Mouse (Mus musculus) embryonic facial prominence, embryonic 10.5 days (tissue): ENCODE data around the gene Dab2ip. TPM values are rescaled to one million over a fixed set of nuclear protein-coding genes. Genes with fewer than 3 reads are reported as not detected.
A peak's percentile ranks its signal among the peaks of the same experiment; 100 is the strongest.

Experiments used
- DNase-seq: peaks from one replicate; pipeline ENCODE4 v3.0.0-alpha.2; 2017; ENCODE audit warnings: low spot score
- H3K27ac ChIP-seq: fragments of 300-500 bp; sonication (generic); replicated peaks from 2 replicates; pipeline ENCODE4 v1.5.1; 2016; ENCODE audit warnings: mild to moderate bottlenecking
- H3K27me3 ChIP-seq: fragments of 300-500 bp; sonication (generic); replicated peaks from 2 replicates; pipeline ENCODE4 v1.6.1; 2016; ENCODE audit warnings: low read depth, mild to moderate bottlenecking; ENCODE audit not compliant: poor library complexity, severe bottlenecking
- H3K36me3 ChIP-seq: fragments of 300-500 bp; sonication (generic); replicated peaks from 2 replicates; pipeline ENCODE4 v1.6.1; 2016; ENCODE audit warnings: mild to moderate bottlenecking, moderate library complexity
- H3K4me1 ChIP-seq: fragments of 300-500 bp; sonication (generic); 2 replicates; pipeline ENCODE4 v1.6.1; 2016
- H3K4me3 ChIP-seq: fragments of 300-500 bp; sonication (generic); 2 replicates; pipeline ENCODE4 v1.5.1; 2016; ENCODE audit warnings: mild to moderate bottlenecking, moderate library complexity
- H3K9me3 ChIP-seq: fragments of 300-500 bp; sonication (generic); 2 replicates; pipeline ENCODE4 v1.6.1; 2016; ENCODE audit warnings: mild to moderate bottlenecking
- WGBS: fragments of 180-500 bp; shearing (Covaris S2); methylation state at CpG from one replicate; pipeline ENCODE4 v1.1.7; 2016; 5-methylcytosine and 5-hydroxymethylcytosine counted together
- polyA plus RNA-seq: library from polyadenylated mRNA; unstranded; fragments of >200 nt; fragmentation: Nextera tagmentation; extraction: Ambion mirVana; gene quantifications from 2 replicates; pipeline ENCODE4 v1.2.1, GENCODE M21; 2016

The Dab2ip gene
- polyA plus RNA-seq: 34.7 and 35.4 TPM in 2 replicates

DNA sequence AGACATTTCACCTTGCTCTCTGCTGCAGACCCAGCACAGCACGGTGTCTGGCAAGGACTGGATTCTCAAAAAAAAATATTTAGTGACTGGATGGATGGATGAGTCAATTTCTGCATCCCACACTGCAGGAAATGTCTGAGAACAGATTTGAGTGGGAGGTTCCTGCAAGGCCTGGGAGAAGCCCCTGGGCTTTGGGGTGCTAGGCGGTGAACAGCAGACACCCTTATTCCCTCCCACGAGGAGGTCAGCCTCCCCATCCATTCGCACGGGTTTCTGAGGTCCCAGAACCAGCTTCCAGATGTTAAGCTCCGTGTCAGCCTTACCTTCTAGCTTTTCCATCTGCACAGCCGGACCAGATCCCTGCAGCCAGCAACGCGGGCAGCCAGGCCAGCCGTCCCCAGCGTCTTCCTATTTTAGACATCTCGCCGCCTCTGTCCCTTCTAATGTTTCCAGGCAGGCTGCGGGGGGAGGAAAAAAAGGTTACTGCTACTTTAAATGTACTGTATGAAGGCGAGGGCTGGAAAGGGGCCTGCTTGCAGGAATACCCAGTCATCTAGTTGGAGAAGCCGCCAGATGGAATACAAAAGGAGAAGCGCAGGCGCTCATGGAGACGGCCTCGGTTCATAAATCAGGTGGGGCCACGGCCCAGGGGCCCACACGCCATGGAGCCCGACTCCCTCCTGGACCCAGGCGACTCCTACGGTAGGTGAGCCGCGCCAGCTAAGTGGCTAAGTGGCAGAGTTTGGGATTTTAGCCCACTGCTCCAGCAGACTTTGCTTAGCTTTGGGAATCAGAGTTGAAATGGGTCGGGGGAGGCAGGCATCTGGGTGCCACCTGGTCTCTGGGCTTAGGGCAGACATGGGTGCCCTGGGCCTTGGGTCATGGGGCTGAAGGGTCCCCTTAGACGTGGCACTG lies at the start of gene Dab2ip:
TSS of gene Dab2ip (plus strand) at position 356 of the 915 bp plus-strand sequence.
- Histone ChIP-seq H3K27ac (peak within 1 kb of the TSS; percentile 77), H3K4me3 (peak within 1 kb of the TSS; percentile 36), H3K4me1 (peaks cover 43% of the 10 kb centered on the region), H3K9me3 (no peaks in the 10 kb centered on the region), H3K27me3 (peaks cover 11% of the 10 kb centered on the region), H3K36me3 (no peaks in the 10 kb centered on the region)
- peak; percentile 51 for DNase-seq
- 53% methylated on average over 29 of the region's 29 CpGs for WGBS

DNA sequence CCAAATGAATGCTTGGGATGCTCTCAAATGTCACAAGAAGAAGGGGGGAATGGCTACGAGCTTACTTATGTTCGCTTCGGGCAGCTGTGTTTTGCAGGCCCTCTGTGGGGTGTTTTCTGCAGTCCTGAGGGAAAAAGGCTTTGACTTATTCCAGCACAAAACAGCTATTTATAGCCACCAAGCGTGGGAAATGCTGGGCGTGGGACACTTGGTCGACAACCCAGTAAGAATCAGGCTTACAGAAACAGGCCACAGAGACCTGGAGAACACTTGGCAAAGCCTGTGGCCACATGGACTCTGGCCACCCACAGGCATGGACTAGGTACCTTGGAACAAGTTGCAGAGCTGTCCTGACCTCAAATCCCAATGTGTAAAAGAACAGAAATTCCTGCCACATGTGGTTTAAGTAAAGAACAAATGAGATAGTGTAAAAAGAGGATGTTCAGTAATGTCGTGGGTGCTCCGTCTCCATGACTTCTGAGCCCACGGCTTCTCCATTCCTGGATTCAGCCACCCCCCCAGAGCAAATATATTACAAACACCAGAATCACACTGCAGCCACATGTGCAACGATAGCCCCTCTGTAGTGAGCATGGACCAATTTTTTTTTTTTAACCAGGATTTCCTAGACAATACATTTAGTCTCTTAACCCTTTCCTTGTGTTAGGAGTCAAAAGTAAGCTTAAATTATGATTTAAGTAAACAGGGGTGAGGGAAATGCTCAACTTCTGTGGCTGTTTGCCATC lies 49.3 kb upstream of the Dab2ip start:
- Histone ChIP-seq H3K4me3 (no peak overlapping the region), H3K36me3 (no peaks in the 10 kb centered on the region), H3K4me1 (peaks cover 58% of the 10 kb centered on the region), H3K9me3 (no peaks in the 10 kb centered on the region), H3K27ac (peak overlapping the region; percentile 48; the same call in 1 of the 2 replicates), H3K27me3 (no peaks in the 10 kb centered on the region)
- DNase-seq: no peak
- 47% methylated on average over 10 of the region's 10 CpGs for WGBS

DNA sequence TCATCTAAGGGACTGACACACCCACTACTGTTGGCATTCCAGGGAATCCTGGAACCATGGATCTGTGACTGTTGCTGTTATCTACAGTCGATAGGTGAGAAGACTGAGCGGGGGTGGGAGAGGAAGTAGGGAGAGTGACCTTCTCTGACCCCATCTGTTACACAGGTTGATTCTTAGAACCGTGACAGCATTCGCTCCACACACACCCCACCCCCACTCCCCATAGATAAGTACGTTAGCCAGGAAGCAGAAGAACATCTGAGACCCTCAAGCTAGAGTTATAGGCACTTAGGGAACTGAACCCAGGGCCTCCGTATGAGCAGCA lies 48.8 kb upstream of the Dab2ip start:
- Histone ChIP-seq H3K4me3 (no peak overlapping the region), H3K27ac (0 out of 2 replicates have a peak overlapping the region, but pooled peaks have one; percentile 14), H3K4me1 (peaks cover 58% of the 10 kb centered on the region), H3K36me3 (no peaks in the 10 kb centered on the region), H3K9me3 (no peaks in the 10 kb centered on the region), H3K27me3 (no peaks in the 10 kb centered on the region)
- 25% methylated on average over 6 of the region's 6 CpGs for WGBS
- no peak for DNase-seq

- Histone ChIP-seq H3K9me3 (no peaks in the 10 kb centered on the region), H3K27ac (no peak overlapping the region), H3K36me3 (no peaks in the 10 kb centered on the region), H3K4me1 (peaks cover 57% of the 10 kb centered on the region), H3K27me3 (no peaks in the 10 kb centered on the region), H3K4me3 (no peak overlapping the region)
- no peak for DNase-seq
- 57% methylated on average over 4 of the region's 4 CpGs for WGBS
Measured at GRCm38 (mm10) chr2:35509888-35510287, 48.2 kb upstream of the Dab2ip start.

- Histone ChIP-seq H3K27me3 (no peaks in the 10 kb centered on the region), H3K4me3 (no peak overlapping the region), H3K27ac (no peak overlapping the region), H3K36me3 (no peaks in the 10 kb centered on the region), H3K4me1 (peaks cover 52% of the 10 kb centered on the region), H3K9me3 (no peaks in the 10 kb centered on the region)
- 42% methylated on average over 1 of the region's 1 CpGs for WGBS
- no peak for DNase-seq
Measured at GRCm38 (mm10) chr2:35510920-35511319, 47.1 kb upstream of the Dab2ip start.

DNA sequence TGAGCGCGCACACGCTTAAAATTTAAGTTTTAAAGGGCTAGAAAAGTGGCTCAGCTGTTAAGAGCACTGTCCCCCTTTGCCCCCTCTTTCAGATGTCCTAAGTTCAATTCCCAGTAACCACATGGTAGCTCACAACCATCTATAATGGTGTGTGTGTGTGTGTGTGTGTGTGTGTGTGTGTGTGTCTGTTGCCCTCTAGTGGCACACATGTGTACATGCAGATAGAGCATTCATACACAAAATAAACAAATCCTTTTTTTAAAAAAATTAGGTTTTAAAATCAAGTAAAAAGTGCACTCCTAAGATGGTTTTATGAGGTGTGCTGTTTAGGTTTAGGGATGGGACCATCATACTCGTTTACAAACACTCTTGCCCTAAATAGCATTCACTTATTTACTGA lies 45.8 kb upstream of the Dab2ip start:
- Histone ChIP-seq H3K27ac (no peak overlapping the region), H3K36me3 (no peaks in the 10 kb centered on the region), H3K27me3 (no peaks in the 10 kb centered on the region), H3K9me3 (no peaks in the 10 kb centered on the region), H3K4me1 (peaks cover 41% of the 10 kb centered on the region), H3K4me3 (no peak overlapping the region)
- 94% methylated on average over 4 of the region's 4 CpGs for WGBS
- no peak for DNase-seq

GRCm38 (mm10) chr2:35514051-35514892 lies 43.8 kb upstream of the Dab2ip start:
- whole genome bisulfite sequencing: 70% methylated on average over 14 of the region's 14 CpGs
- Histone ChIP-seq H3K27me3 (no peaks in the 10 kb centered on the region), H3K4me1 (peaks cover 28% of the 10 kb centered on the region), H3K4me3 (no peak overlapping the region), H3K36me3 (no peaks in the 10 kb centered on the region), H3K27ac (peak overlapping the region; percentile 40; the same call in 1 of the 2 replicates), H3K9me3 (peaks cover 5% of the 10 kb centered on the region; the same call in 1 of the 2 replicates)
- DNase-seq: no peak

DNA sequence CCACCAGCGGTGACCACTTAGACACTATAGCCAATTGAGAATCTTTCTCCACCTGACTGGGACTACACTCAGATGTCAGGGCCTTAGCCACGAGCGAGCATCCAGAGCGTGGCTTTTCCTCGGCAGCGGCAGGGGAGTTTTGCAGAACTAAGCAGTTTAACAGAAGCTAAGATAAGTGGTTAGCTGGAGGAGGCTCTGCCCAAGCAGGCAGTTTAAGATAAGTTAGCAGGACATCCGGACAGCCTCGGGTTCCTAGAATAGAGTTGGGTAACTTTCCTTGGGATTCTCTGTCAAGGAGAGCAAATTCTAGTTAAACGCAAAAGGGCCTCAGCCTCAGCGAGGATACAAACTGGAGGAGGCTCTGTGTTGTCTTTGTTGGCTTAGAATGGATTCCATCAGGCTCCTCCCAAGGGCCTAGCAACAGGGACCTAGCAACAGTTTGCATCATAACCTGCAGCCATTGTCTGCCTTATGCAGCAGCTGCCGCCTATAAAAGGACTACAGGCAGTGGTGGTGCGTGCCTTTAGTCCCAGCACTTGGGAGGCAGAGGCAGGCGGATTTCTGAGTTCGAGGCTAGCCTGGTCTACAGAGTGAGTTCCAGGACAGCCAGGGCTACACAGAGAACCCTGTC lies 31.3 kb upstream of the Dab2ip start:
- H3K36me3 ChIP-seq: no peaks in the 10 kb centered on the region
- 91% methylated on average over 14 of the region's 14 CpGs for WGBS
- 0 out of 2 replicates have a peak, but pooled peaks cover 5% of the 10 kb centered on the region for H3K4me1 ChIP-seq

DNA sequence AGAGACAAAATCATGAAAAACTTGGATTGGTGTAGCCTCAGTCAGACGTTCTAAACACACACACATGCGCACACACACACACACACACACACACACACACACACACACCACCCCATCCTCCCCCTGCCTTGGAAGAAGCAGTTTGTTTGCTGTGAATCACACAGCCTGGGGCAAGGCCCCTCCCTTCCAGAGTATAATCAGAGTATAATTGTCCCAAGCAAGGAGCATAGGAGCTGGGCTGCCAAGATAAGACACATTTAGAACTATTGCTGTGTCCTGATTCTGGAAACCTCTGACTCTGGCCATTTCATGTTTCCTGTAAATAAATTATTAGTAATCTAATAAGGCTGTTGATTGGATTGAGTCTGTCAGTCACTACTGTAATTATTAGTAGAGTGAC lies 29.0 kb upstream of the Dab2ip start:
- 80% methylated on average over 2 of the region's 2 CpGs for WGBS

More for the DNA sequence above, 31.3 kb upstream of the Dab2ip start:
- no peak overlapping the region for H3K4me3 ChIP-seq
- no peaks in the 10 kb centered on the region for H3K27me3 ChIP-seq
- H3K9me3 ChIP-seq: no peaks in the 10 kb centered on the region; the same call in 1 of the 2 replicates
- DNase-seq: no peak
- H3K27ac ChIP-seq: no peak overlapping the region

GRCm38 (mm10) chr2:35529856-35530255 lies 28.2 kb upstream of the Dab2ip start:
- 80% methylated on average over 4 of the region's 4 CpGs for WGBS
- DNase-seq: no peak
- Histone ChIP-seq H3K27me3 (no peaks in the 10 kb centered on the region), H3K36me3 (no peaks in the 10 kb centered on the region), H3K27ac (no peak overlapping the region), H3K4me1 (0 out of 2 replicates have a peak, but pooled peaks cover 5% of the 10 kb centered on the region), H3K4me3 (no peak overlapping the region), H3K9me3 (no peaks in the 10 kb centered on the region; the same call in 1 of the 2 replicates)

More for the DNA sequence above, 29.0 kb upstream of the Dab2ip start:
- no peak for DNase-seq
- no peaks in the 10 kb centered on the region for H3K27me3 ChIP-seq
- H3K27ac ChIP-seq: no peak overlapping the region
- no peaks in the 10 kb centered on the region for H3K36me3 ChIP-seq
- H3K4me1 ChIP-seq: 0 out of 2 replicates have a peak, but pooled peaks cover 5% of the 10 kb centered on the region
- H3K4me3 ChIP-seq: no peak overlapping the region
- H3K9me3 ChIP-seq: no peaks in the 10 kb centered on the region; the same call in 1 of the 2 replicates

- Histone ChIP-seq H3K4me1 (0 out of 2 replicates have a peak, but pooled peaks cover 5% of the 10 kb centered on the region), H3K4me3 (no peak overlapping the region), H3K27ac (no peak overlapping the region), H3K27me3 (no peaks in the 10 kb centered on the region), H3K36me3 (no peaks in the 10 kb centered on the region), H3K9me3 (no peaks in the 10 kb centered on the region; the same call in 1 of the 2 replicates)
- WGBS: 91% methylated on average over 10 of the region's 10 CpGs
- DNase-seq: no peak
Measured at GRCm38 (mm10) chr2:35530732-35531131, 27.3 kb upstream of the Dab2ip start.
